Mouse (Mus musculus) thymus, postnatal 36 days (tissue): ENCODE measurements around the gene Tnfaip2.

Source experiments
- DNase-seq, 2 experiments: peaks; one replicate each; pipeline ENCODE4 v3.0.0; 2022; ENCODE audit warnings: mixed read lengths in 2 of 2

The Tnfaip2 gene

GRCm38 (mm10) chr12:111445890-111446613, 3.8 kb downstream of the Tnfaip2 start:
- no peak for DNase-seq

DNA sequence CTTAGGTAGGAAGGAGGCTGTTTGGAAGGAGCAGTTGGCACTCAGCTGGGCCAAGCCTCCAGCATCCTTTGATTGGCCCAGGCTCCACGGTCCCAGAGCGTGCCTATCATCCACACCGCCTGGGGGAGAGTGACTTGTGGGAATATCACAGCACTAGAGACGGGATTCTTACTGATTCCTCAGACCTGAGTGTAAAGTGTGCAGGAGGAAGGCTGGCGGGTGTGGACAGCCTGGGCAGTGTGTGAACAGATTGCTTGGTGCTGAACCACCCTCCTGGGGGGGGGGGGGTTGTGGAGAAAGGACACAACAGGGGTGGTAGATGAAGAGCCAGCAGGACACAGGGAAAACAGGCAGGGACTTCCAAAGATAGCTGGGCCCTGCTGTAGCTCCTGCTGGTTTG, 4.5 kb downstream of the Tnfaip2 start:
- no peak for DNase-seq

- no peak for DNase-seq
Measured at GRCm38 (mm10) chr12:111447350-111447749, 5.1 kb downstream of the Tnfaip2 start.

- DNase-seq = no peak
Measured at GRCm38 (mm10) chr12:111447898-111448760, 5.9 kb downstream of the Tnfaip2 start.

DNA sequence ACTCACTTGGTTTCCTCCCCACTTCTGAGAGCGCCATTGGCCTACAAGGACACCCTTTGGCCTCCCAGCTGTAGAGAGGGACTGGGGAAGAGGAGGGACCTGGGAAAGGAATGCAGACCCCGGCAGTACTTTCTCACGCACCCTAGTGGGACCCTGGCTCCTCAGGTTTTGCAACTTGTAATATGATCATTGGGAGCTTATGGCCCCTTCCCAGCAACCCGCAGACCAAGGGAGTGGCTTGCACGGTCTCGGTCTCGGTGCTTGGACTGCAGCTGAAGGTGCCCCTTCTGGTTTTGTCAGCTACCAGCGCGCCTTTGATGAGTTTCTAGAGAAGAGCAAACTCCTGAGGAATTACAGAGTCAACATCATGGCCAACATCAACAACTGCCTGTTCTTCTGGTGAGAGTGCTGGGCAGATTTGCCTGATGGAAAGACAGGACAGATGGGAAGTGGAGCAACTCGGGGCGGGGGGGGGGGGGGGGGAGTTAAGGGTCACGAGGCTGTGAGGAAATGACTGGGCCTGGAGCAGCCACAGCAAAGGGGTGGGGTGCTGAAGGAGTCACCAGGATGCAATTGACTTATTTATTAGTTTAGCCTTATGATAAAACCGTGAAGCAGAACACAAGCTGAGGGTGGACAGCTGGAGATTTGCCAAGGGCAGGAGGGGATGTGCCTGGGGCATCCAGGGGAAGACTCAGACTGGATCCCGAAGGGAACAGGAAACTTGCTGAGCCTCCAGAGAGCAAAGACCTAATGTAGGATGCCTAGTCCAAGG, 6.8 kb downstream of the Tnfaip2 start:
- no peak for DNase-seq

DNA sequence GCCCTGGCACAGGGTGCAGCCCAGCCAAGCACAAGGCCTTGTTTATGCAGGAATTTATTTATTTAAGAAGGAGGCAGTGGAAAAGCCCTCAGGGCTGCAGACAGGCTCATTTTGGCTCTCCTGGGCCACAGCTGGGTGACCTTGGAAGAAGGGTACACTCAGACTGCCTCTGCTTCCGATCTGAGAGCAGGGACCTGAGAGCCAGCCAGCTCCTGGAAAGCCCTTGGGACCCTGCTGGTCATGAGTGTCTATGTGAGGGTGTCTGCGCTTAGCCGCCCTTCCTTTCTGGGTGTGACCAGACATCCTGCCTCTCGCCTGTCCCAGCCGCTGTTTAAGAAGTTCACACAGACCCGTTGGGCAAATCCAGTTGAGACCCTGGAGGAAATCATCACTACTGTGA, 8.1 kb downstream of the Tnfaip2 start:
- no peak for DNase-seq

GRCm38 (mm10) chr12:111451561-111451960, 9.3 kb downstream of the Tnfaip2 start:
- no peak for DNase-seq

GRCm38 (mm10) chr12:111454021-111454420, 11.8 kb downstream of the Tnfaip2 start:
- no peak for DNase-seq

- DNase-seq = no peak
Measured at GRCm38 (mm10) chr12:111454543-111455280, 12.4 kb downstream of the Tnfaip2 start.

- no peak for DNase-seq
Measured at GRCm38 (mm10) chr12:111455311-111455846, 13.1 kb downstream of the Tnfaip2 start.

- no peak for DNase-seq
Measured at GRCm38 (mm10) chr12:111455860-111456259, 13.6 kb downstream of the Tnfaip2 start.

- no peak for DNase-seq
Measured at GRCm38 (mm10) chr12:111457742-111458141, 15.5 kb downstream of the Tnfaip2 start.

DNA sequence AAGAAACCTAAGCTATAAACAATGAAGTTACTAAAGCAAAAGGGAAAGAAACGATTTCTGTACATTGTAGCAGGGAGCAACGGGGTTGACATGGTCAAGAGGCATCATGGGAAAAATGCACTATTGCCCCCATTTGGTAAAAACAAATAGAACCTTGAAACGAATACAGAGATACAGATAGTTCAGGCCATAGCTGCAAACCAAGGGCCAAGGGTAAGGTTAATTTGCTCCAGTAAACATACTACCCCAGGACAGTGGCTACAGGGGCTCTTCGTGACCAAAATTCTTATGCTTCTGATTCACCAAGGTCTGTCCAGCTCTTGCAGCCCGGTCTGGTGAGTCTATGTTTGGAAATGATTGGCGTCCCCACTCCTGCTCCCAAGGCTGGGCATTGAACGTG, 21.3 kb downstream of the Tnfaip2 start:
- DNase-seq = no peak

- no peak for DNase-seq
Measured at GRCm38 (mm10) chr12:111466369-111466768, 24.1 kb downstream of the Tnfaip2 start.

DNA sequence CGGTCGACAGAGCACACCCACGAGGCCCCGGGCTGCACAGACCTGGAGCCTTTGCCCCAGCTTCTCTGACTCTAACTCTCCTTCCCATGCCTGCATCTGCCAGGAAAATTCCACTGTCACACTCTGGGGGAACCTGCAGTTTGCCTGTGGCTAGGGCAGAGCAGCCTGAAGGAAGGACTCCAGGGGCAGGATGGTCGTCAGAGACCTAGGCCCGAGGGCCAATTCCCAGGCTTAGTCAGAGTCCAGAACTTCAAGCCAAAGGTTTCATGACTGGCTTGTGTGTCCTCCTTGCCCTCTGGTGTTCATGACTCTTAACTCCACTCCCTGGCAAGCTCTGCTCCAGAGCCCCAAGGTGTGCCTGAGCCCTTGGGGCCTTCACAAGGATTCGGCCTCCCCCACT, 25.9 kb downstream of the Tnfaip2 start:
- no peak for DNase-seq

DNA sequence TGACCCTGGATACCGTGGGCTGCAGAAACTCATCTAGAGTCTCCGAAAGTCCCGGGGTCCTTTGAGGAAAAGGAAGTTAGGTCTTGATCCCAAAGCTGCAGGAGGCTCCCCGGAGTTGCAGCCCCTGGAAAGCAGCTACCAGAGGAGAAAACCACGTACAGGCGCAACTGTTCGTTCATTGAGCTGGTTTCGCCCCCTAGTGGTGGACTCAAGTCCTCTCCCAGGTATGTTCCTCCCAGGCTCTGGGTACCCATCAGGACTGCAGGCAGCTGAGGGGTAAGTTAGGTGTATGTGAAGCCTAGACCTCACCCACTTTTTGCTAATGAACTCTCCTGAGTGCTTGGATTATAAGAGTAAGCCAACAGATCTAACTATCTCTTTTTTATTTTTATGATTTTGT, 27.2 kb downstream of the Tnfaip2 start:
- DNase-seq = peak; percentile 45 to 51

DNA sequence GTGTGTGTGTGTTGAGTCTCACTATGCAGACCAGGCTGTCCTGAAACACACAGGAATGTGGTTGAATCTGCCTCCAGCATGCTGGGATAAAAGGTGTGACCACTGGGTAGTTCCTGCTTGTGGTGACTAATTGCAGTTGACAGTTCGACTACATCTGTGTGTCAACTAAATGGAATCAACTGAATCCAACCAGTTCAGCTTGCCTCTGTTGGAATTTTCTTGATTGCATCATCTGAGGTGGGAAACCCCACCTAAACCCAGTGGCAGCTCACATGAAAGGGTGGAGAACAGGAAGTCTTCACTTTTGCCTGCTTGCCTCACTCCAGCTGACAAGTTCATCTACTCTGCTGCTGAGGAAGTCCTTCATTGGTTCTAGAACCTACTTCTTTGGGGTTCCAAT, 28.9 kb downstream of the Tnfaip2 start:
- no peak for DNase-seq

DNA sequence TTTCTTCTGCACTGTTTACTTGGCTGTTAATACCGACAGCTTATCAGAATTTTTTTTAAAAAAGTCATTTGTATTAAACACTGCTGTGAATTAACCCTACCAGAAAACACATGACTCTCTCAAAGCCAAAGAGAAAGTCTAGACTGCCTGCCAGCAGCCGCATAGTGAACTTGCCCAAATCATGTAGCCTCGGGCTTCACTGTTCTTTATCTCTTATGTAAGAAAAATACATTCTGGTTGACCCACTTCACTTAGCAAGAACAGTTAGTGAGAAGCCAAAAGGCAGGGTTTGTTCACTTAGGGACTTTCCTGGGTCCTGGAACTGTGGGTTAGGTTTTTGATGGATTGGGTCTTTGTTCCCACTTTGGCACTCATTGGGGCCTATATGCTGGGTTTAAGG, 29.5 kb downstream of the Tnfaip2 start:
- DNase-seq = no peak

- no peak for DNase-seq
Measured at GRCm38 (mm10) chr12:111472886-111473285, 30.6 kb downstream of the Tnfaip2 start.

- no peak for DNase-seq
Measured at GRCm38 (mm10) chr12:111474384-111474783, 32.1 kb downstream of the Tnfaip2 start.

DNA sequence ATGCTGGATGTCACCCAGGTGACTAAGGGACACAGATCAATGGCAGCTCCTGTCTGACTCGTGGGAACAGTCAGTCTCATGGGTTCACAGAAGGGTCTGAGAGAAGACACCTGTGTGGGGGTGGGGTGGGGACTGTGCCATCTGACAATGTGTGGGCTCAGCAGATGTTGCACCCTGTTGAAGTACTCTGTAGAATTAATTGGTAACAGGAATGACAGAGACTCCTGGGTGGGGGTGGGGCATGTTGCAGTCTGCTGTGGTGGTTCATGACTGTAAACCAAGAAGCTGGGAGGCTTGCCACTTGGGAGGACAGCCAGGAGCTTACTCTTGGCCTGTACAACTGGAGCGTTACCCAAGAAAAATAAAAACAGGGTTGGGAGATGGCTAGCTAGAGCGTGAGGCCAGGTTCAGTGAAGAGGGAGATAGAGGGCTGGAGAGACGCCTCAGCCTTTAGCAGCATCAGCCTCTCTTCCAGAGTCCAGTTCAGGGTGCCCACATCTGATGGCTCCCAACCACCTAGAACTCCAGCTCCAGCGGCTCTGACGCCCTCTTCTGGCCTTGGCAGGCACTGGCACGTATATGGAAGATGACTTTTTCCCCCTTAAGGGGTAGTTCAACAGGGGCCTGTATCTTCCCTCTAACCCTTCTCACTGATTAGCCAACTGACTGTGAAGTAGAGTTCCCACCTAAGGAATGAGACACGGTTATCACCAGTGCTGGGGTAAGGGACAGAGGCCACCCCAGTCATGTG, 32.8 kb downstream of the Tnfaip2 start:
- peak; percentile 19 to 70 for DNase-seq

DNA sequence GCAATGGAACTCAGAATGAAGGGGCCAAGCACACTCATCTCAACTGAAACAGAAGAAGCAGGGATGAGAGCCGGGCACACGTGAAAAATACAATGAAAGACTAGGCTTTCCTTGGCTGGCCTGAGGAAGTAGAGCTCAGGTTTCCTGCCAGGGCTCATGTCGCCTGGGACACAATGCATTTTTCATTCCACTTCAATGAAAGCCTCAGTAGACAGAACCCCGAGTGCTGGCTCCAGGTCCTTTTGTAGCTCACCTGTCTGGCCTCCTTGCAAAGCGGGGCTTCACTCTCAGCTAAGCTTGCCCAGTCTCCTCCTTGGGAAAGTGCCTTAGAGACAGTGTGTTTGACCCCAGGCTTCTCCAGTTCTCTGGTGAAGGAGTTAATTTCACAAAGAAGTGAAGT, 36.7 kb downstream of the Tnfaip2 start:
- DNase-seq = no peak
